Mouse (Mus musculus): ENCODE measurements around the gene Hist2h2aa2. TPM values are rescaled to one million over a fixed set of nuclear protein-coding genes. Genes with fewer than 3 reads are reported as not detected.
"Not testable (repeated sequence)": the region's sequence is repeated elsewhere in the genome, so short reads cannot be mapped to it uniquely, and the experiment has no call there.

The Hist2h2aa2 gene
- polyA plus RNA-seq, 1 experiment from 2014 or later, result 46.8 TPM

DNA sequence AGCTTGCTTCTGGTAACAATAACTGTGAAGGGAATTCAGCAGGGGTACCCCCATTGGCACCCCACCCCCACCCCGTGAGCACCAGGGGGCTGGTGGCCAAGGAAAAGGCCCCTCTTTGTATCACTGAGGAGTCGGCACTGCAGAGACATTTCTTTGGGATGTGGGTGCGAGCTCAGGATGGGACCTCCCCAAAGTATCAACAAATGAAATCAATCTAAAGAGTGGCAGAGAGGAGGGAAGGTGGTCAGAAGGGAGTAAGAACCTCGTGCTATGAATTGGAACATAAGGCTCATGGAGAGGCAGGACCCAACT, 8.9 kb upstream of the Hist2h2aa2 start:
- Histone ChIP-seq H3K27ac (no peak overlapping the region), H3K27me3 (ENCODE audit: control insufficient read depth, insufficient read depth, low read length) (no peaks in the 10 kb centered on the region), H3K9me3 (ENCODE audit: control insufficient read depth, low read length) (no peaks in the 10 kb centered on the region), H3K4me2 (replicated peaks) (no peak overlapping the region; the same call in 1 of the 2 replicates), H3K36me3 (replicated peaks; ENCODE audit: control insufficient read depth, insufficient read depth) (no peaks in the 10 kb centered on the region), H3K9ac (no peak overlapping the region), H3K4me3 (replicated peaks; ENCODE audit: low read length) (no peak overlapping the region), H3K4me1 (replicated peaks; ENCODE audit: control insufficient read depth, insufficient read depth, low read length) (peaks cover 14% of the 10 kb centered on the region; the same call in 1 of the 2 replicates)
- no peak for ATAC-seq (ENCODE audit: low FRiP score)
- DNase-seq (ENCODE audit: low spot score), result no peak
- 55% methylated on average over 4 of the region's 4 CpGs for WGBS

- 51% methylated on average over 6 of the region's 6 CpGs for WGBS
- H3K27me3 ChIP-seq (ENCODE audit: control insufficient read depth, insufficient read depth, low read length), result no peaks in the 10 kb centered on the region
- H3K4me1 ChIP-seq (replicated peaks; ENCODE audit: control insufficient read depth, insufficient read depth, low read length), result peaks cover 15% of the 10 kb centered on the region; the same call in 1 of the 2 replicates
- H3K27ac ChIP-seq, result no peak overlapping the region
- no peak for ATAC-seq (ENCODE audit: low FRiP score)
- no peaks in the 10 kb centered on the region for H3K9me3 ChIP-seq (ENCODE audit: control insufficient read depth, low read length)
- H3K4me3 ChIP-seq (replicated peaks; ENCODE audit: low read length), result no peak overlapping the region
- DNase-seq (ENCODE audit: low spot score), result no peak
- H3K36me3 ChIP-seq (replicated peaks; ENCODE audit: control insufficient read depth, insufficient read depth), result no peaks in the 10 kb centered on the region
- peak overlapping the region; percentile 36 for H3K4me2 ChIP-seq (replicated peaks)
- H3K9ac ChIP-seq, result peak overlapping the region; percentile 40; the same call in 1 of the 2 replicates
Measured at GRCm38 (mm10) chr3:96248141-96249033, 8.3 kb upstream of the Hist2h2aa2 start.

GRCm38 (mm10) chr3:96247356-96248140, 7.5 kb upstream of the Hist2h2aa2 start:
- Histone ChIP-seq H3K9me3 (ENCODE audit: control insufficient read depth, low read length) (no peaks in the 10 kb centered on the region), H3K36me3 (replicated peaks; ENCODE audit: control insufficient read depth, insufficient read depth) (no peaks in the 10 kb centered on the region), H3K9ac (peak overlapping the region; percentile 40), H3K27ac (no peak overlapping the region), H3K4me3 (replicated peaks; ENCODE audit: low read length) (peak overlapping the region; percentile 20), H3K4me1 (replicated peaks; ENCODE audit: control insufficient read depth, insufficient read depth, low read length) (peaks cover 15% of the 10 kb centered on the region; the same call in 1 of the 2 replicates), H3K4me2 (replicated peaks) (peak overlapping the region; percentile 36), H3K27me3 (ENCODE audit: control insufficient read depth, insufficient read depth, low read length) (no peaks in the 10 kb centered on the region)
- ATAC-seq (ENCODE audit: low FRiP score), result no peak
- no peak for DNase-seq (ENCODE audit: low spot score)
- 4% methylated on average over 11 of the region's 11 CpGs for WGBS

- H3K36me3 ChIP-seq (replicated peaks; ENCODE audit: control insufficient read depth, insufficient read depth); H3K27me3 ChIP-seq (ENCODE audit: control insufficient read depth, insufficient read depth, low read length); H3K9me3 ChIP-seq (ENCODE audit: control insufficient read depth, low read length); DNase-seq (ENCODE audit: low spot score): not testable (repeated sequence)
- H3K4me1 ChIP-seq (replicated peaks; ENCODE audit: control insufficient read depth, insufficient read depth, low read length), result peaks cover 15% of the 10 kb centered on the region; the same call in 1 of the 2 replicates
- 0 out of 2 replicates have a peak within 1 kb of the TSS, but pooled peaks have one; percentile 47 for H3K27ac ChIP-seq
- H3K4me2 ChIP-seq (replicated peaks), result peak within 1 kb of the TSS; percentile 46
- no CpG with 5 or more reads among the region's 47 CpGs for WGBS
- peak within 1 kb of the TSS; percentile 28 for H3K4me3 ChIP-seq (replicated peaks; ENCODE audit: low read length)
- peak; percentile 90 for ATAC-seq (ENCODE audit: low FRiP score)
- peak within 1 kb of the TSS; percentile 40 for H3K9ac ChIP-seq
Measured at GRCm38 (mm10) chr3:96246427-96246856, 6.4 kb upstream of the Hist2h2aa2 start, which contains the start of gene Hist2h3c1. Gene Hist2h3c1, plus strand, starts transcription at chr3:96246685.

GRCm38 (mm10) chr3:96246018-96246417, 5.9 kb upstream of the Hist2h2aa2 start:
- not testable (repeated sequence) for H3K27me3 ChIP-seq (ENCODE audit: control insufficient read depth, insufficient read depth, low read length); H3K9me3 ChIP-seq (ENCODE audit: control insufficient read depth, low read length); H3K9ac ChIP-seq; DNase-seq (ENCODE audit: low spot score); H3K36me3 ChIP-seq (replicated peaks; ENCODE audit: control insufficient read depth, insufficient read depth); ATAC-seq (ENCODE audit: low FRiP score)
- H3K4me1 ChIP-seq (replicated peaks; ENCODE audit: control insufficient read depth, insufficient read depth, low read length), result peaks cover 15% of the 10 kb centered on the region; the same call in 1 of the 2 replicates
- peak overlapping the region; percentile 28 for H3K4me3 ChIP-seq (replicated peaks; ENCODE audit: low read length)
- 0 out of 2 replicates have a peak overlapping the region, but pooled peaks have one; percentile 47 for H3K27ac ChIP-seq
- peak overlapping the region; percentile 46 for H3K4me2 ChIP-seq (replicated peaks)
- WGBS, result 0% methylated on average over 10 of the region's 21 CpGs

DNA sequence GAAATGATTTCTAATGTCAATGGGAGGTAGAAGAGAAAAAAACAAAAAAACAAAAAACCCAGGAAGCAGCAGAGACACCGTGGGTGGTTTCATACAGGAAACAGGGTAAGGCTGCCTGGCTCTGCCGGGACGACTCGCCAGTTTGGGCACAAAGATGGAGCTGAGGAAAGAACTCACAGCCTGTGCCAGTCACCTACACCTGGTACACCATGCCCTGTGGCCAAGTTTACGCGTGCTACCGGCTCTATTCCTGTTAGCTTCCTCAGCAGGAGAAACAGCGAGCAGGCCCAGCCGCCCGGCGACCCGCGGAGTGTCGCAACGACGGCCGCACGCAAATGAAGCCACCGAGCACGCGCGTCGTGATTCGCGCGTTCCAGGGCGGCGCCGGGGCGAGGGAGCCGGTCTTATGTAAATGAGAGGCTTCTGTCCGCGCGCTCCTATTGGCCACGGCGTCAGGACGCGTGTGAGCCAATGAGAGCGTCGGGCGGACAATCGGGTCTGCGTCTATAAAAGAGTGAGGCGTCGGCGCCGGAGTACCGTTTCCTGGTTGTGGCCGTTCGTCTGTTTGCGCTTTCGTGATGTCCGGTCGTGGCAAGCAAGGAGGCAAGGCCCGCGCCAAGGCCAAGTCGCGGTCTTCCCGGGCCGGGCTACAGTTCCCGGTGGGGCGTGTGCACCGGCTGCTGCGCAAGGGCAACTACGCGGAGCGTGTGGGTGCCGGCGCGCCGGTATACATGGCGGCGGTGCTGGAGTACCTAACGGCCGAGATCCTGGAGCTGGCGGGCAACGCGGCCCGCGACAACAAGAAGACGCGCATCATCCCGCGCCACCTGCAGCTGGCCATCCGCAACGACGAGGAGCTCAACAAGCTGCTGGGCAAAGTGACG, 5.2 kb upstream of the Hist2h2aa2 start, which contains the start of gene Hist2h2aa1:
Gene Hist2h2aa1, plus strand, starts transcription at position 495 of the 884 bp plus-strand sequence.
- ATAC-seq (ENCODE audit: low FRiP score) (peak; percentile 93), DNase-seq (ENCODE audit: low spot score) (peak; percentile 67)
- Histone ChIP-seq H3K4me1 (replicated peaks; ENCODE audit: control insufficient read depth, insufficient read depth, low read length) (peaks cover 19% of the 10 kb centered on the region; the same call in 1 of the 2 replicates), H3K4me2 (replicated peaks) (peak within 1 kb of the TSS; percentile 80), H3K9ac (peak within 1 kb of the TSS; percentile 80), H3K4me3 (replicated peaks; ENCODE audit: low read length) (peak within 1 kb of the TSS; percentile 44), H3K27ac (peak within 1 kb of the TSS; percentile 95)
- WGBS, result 1% methylated on average over 31 of the region's 88 CpGs
- not testable (repeated sequence) for H3K9me3 ChIP-seq (ENCODE audit: control insufficient read depth, low read length); H3K36me3 ChIP-seq (replicated peaks; ENCODE audit: control insufficient read depth, insufficient read depth); H3K27me3 ChIP-seq (ENCODE audit: control insufficient read depth, insufficient read depth, low read length)

GRCm38 (mm10) chr3:96243921-96244572, 4.0 kb upstream of the Hist2h2aa2 start:
- DNase-seq (ENCODE audit: low spot score) (no peak), ATAC-seq (ENCODE audit: low FRiP score) (no peak)
- peak overlapping the region; percentile 80; the same call in 1 of the 2 replicates for H3K9ac ChIP-seq
- 88% methylated on average over 7 of the region's 7 CpGs for WGBS
- H3K4me1 ChIP-seq (replicated peaks; ENCODE audit: control insufficient read depth, insufficient read depth, low read length), result peaks cover 19% of the 10 kb centered on the region; the same call in 1 of the 2 replicates
- no peaks in the 10 kb centered on the region for H3K36me3 ChIP-seq (replicated peaks; ENCODE audit: control insufficient read depth, insufficient read depth)
- peak overlapping the region; percentile 95 for H3K27ac ChIP-seq
- no peaks in the 10 kb centered on the region for H3K9me3 ChIP-seq (ENCODE audit: control insufficient read depth, low read length)
- H3K4me3 ChIP-seq (replicated peaks; ENCODE audit: low read length), result peak overlapping the region; percentile 44
- H3K4me2 ChIP-seq (replicated peaks), result peak overlapping the region; percentile 80
- H3K27me3 ChIP-seq (ENCODE audit: control insufficient read depth, insufficient read depth, low read length), result no peaks in the 10 kb centered on the region

- DNase-seq (ENCODE audit: low spot score), result no peak
- WGBS, result 70% methylated on average over 9 of the region's 9 CpGs
- ATAC-seq (ENCODE audit: low FRiP score), result no peak
Measured at GRCm38 (mm10) chr3:96240799-96241197, 722 bp upstream of the Hist2h2aa2 start.

More at GRCm38 (mm10) chr3:96240799-96241197, 722 bp upstream of the Hist2h2aa2 start:
- Histone ChIP-seq H3K4me3 (replicated peaks; ENCODE audit: low read length) (peak overlapping the region; percentile 25), H3K36me3 (replicated peaks; ENCODE audit: control insufficient read depth, insufficient read depth) (no peaks in the 10 kb centered on the region), H3K9me3 (ENCODE audit: control insufficient read depth, low read length) (no peaks in the 10 kb centered on the region), H3K4me1 (replicated peaks; ENCODE audit: control insufficient read depth, insufficient read depth, low read length) (peaks cover 22% of the 10 kb centered on the region), H3K9ac (peak overlapping the region; percentile 52), H3K27me3 (ENCODE audit: control insufficient read depth, insufficient read depth, low read length) (no peaks in the 10 kb centered on the region), H3K4me2 (replicated peaks) (peak overlapping the region; percentile 51), H3K27ac (peak overlapping the region; percentile 80)

All from hindbrain, embryonic 14.5 days (tissue).